Mouse (Mus musculus) kidney, postnatal 0 days (tissue): Measurements from ENCODE around the gene Anxa2. TPM values are rescaled to one million over a fixed set of nuclear protein-coding genes. Genes with fewer than 3 reads are reported as not detected.

ENCODE experiments used
- ATAC-seq: fragments of 200-750 bp; cut with Nextera tagmentation; replicated peaks from 2 replicates; pipeline ENCODE4 v1.8.0; 2017; ENCODE audit warnings: low read depth, moderate number of reproducible peaks, moderate TSS enrichment, moderate library complexity; ENCODE audit not compliant: low FRiP score
- DNase-seq: peaks from one replicate; pipeline ENCODE4 v3.0.0-alpha.2; 2016; ENCODE audit warnings: low spot score
- H3K27ac ChIP-seq: fragments of 300-500 bp; sonication (generic); 2 replicates; pipeline ENCODE4 v1.5.1; 2014; ENCODE audit warnings: mild to moderate bottlenecking
- H3K27me3 ChIP-seq: fragments of 300-500 bp; sonication (generic); 2 replicates; pipeline ENCODE4 v1.6.1; 2014; ENCODE audit warnings: low read length, mixed read lengths; ENCODE audit not compliant: insufficient read depth
- H3K36me3 ChIP-seq: fragments of 300-500 bp; sonication (generic); 2 replicates; pipeline ENCODE4 v1.6.1; 2014; ENCODE audit warnings: low read length, mixed read lengths; ENCODE audit not compliant: insufficient read depth
- H3K4me1 ChIP-seq: fragments of 300-500 bp; sonication (generic); replicated peaks from 2 replicates; pipeline ENCODE4 v1.6.1; 2014; ENCODE audit warnings: antibody characterized with exemption, low read length, mixed read lengths; ENCODE audit not compliant: insufficient read depth
- H3K4me2 ChIP-seq: fragments of 300-500 bp; sonication (generic); 2 replicates; pipeline ENCODE4 v1.6.1; 2014; ENCODE audit warnings: mild to moderate bottlenecking, low read length, moderate library complexity, mixed read lengths
- H3K4me3 ChIP-seq: fragments of 300-500 bp; sonication (generic); replicated peaks from 2 replicates; pipeline ENCODE4 v1.5.1; 2014; ENCODE audit warnings: low read depth, low read length
- H3K9ac ChIP-seq: fragments of 300-500 bp; sonication (generic); 2 replicates; pipeline ENCODE4 v1.6.1; 2014; ENCODE audit warnings: low read depth, low read length
- H3K9me3 ChIP-seq: fragments of 300-500 bp; sonication (generic); replicated peaks from 2 replicates; pipeline ENCODE4 v1.6.1; 2016; ENCODE audit warnings: low read length, inconsistent platforms, mixed read lengths
- CTCF ChIP-seq: IDR thresholded peaks from 2 replicates; pipeline ENCODE4 v1.5.1; 2016; ENCODE audit warnings: antibody characterized with exemption, low read depth, mild to moderate bottlenecking, moderate library complexity
- WGBS: fragments of 180-500 bp; shearing (Covaris S2); extraction: QIAGEN DNeasy Blood & Tissue Kit; methylation state at CpG from one replicate; pipeline ENCODE4 v1.1.7; 2014; 5-methylcytosine and 5-hydroxymethylcytosine counted together
- polyA plus RNA-seq: library from polyadenylated mRNA; unstranded; fragments of >200 nt; fragmentation: Nextera tagmentation; extraction: Ambion mirVana; gene quantifications from 2 replicates; pipeline ENCODE4 v1.2.1, GENCODE M21; 2015

The Anxa2 gene
- 442 and 483 TPM in 2 replicates for polyA plus RNA-seq

GRCm38 (mm10) chr9:69453066-69453900 is at the start of gene Anxa2:
Gene Anxa2 (plus strand): TSS chr9:69453620.
- peak; percentile 90 for ATAC-seq
- 4% methylated on average over 33 of the region's 37 CpGs for WGBS

GRCm38 (mm10) chr9:69404671-69405070 is 48.7 kb upstream of the Anxa2 start:
- Histone ChIP-seq H3K27me3 (no peaks in the 10 kb centered on the region), H3K4me2 (no peak overlapping the region), H3K9ac (no peak overlapping the region), H3K9me3 (no peaks in the 10 kb centered on the region), H3K4me3 (no peak overlapping the region), H3K4me1 (no peaks in the 10 kb centered on the region), H3K36me3 (no peaks in the 10 kb centered on the region), H3K27ac (no peak overlapping the region)
- DNase-seq = no peak
- no peak for ATAC-seq
- no peak for TF ChIP-seq CTCF
- WGBS = 74% methylated on average over 6 of the region's 6 CpGs

More at GRCm38 (mm10) chr9:69453066-69453900, at the start of gene Anxa2:
- H3K27me3 ChIP-seq = no peaks in the 10 kb centered on the region
- TF ChIP-seq CTCF = no peak
- peak within 1 kb of the TSS; percentile 54 for H3K4me3 ChIP-seq
- peaks cover 32% of the 10 kb centered on the region for H3K4me1 ChIP-seq
- H3K36me3 ChIP-seq = no peaks in the 10 kb centered on the region
- H3K4me2 ChIP-seq = peak within 1 kb of the TSS; percentile 61
- no peaks in the 10 kb centered on the region for H3K9me3 ChIP-seq
- H3K27ac ChIP-seq = peak within 1 kb of the TSS; percentile 92
- peak; percentile 93 for DNase-seq
- peak within 1 kb of the TSS; percentile 72 for H3K9ac ChIP-seq

- 89% methylated on average over 1 of the region's 1 CpGs for WGBS
- DNase-seq (peak; percentile 85), ATAC-seq (no peak)
- Histone ChIP-seq H3K9me3 (no peaks in the 10 kb centered on the region), H3K4me3 (no peak overlapping the region), H3K4me2 (no peak overlapping the region), H3K27ac (no peak overlapping the region), H3K4me1 (no peaks in the 10 kb centered on the region), H3K9ac (no peak overlapping the region), H3K36me3 (peaks cover 30% of the 10 kb centered on the region), H3K27me3 (no peaks in the 10 kb centered on the region)
- peak; percentile 80 for TF ChIP-seq CTCF
Observed at GRCm38 (mm10) chr9:69419476-69419875, 33.9 kb upstream of the Anxa2 start.

GRCm38 (mm10) chr9:69430531-69430930 is 22.9 kb upstream of the Anxa2 start:
- ATAC-seq (no peak), DNase-seq (no peak)
- TF ChIP-seq CTCF = no peak
- no peaks in the 10 kb centered on the region for H3K27me3 ChIP-seq
- H3K27ac ChIP-seq = no peak overlapping the region
- no peak overlapping the region for H3K4me2 ChIP-seq
- no peaks in the 10 kb centered on the region; the same call in 1 of the 2 replicates for H3K4me1 ChIP-seq
- H3K9me3 ChIP-seq = no peaks in the 10 kb centered on the region
- H3K4me3 ChIP-seq = no peak overlapping the region
- no peak overlapping the region for H3K9ac ChIP-seq
- WGBS = 86% methylated on average over 3 of the region's 3 CpGs
- peaks cover 23% of the 10 kb centered on the region; the same call in 1 of the 2 replicates for H3K36me3 ChIP-seq

GRCm38 (mm10) chr9:69431863-69432555 is 21.4 kb upstream of the Anxa2 start:
- no peaks in the 10 kb centered on the region for H3K9me3 ChIP-seq
- TF ChIP-seq CTCF = no peak
- no peaks in the 10 kb centered on the region for H3K27me3 ChIP-seq
- no peaks in the 10 kb centered on the region; the same call in 1 of the 2 replicates for H3K4me1 ChIP-seq
- DNase-seq (peak; percentile 83), ATAC-seq (no peak)
- H3K9ac ChIP-seq = no peak overlapping the region
- peaks cover 15% of the 10 kb centered on the region; the same call in 1 of the 2 replicates for H3K36me3 ChIP-seq
- H3K27ac ChIP-seq = peak overlapping the region; percentile 66
- H3K4me3 ChIP-seq = no peak overlapping the region
- H3K4me2 ChIP-seq = no peak overlapping the region
- WGBS = 44% methylated on average over 6 of the region's 6 CpGs

GRCm38 (mm10) chr9:69435194-69435593 is 18.2 kb upstream of the Anxa2 start:
- no peaks in the 10 kb centered on the region for H3K27me3 ChIP-seq
- no peak overlapping the region for H3K4me3 ChIP-seq
- WGBS = 35% methylated on average over 10 of the region's 10 CpGs
- peaks cover 2% of the 10 kb centered on the region; the same call in 1 of the 2 replicates for H3K36me3 ChIP-seq
- peak overlapping the region; percentile 21; the same call in 1 of the 2 replicates for H3K27ac ChIP-seq
- no peak overlapping the region for H3K9ac ChIP-seq
- ATAC-seq (0 out of 2 replicates have a peak, but pooled peaks have one; percentile 25), DNase-seq (peak; percentile 64)
- no peaks in the 10 kb centered on the region; the same call in 1 of the 2 replicates for H3K4me1 ChIP-seq
- no peak overlapping the region for H3K4me2 ChIP-seq
- TF ChIP-seq CTCF = no peak
- no peaks in the 10 kb centered on the region for H3K9me3 ChIP-seq
